Mouse (Mus musculus) T-helper 2 cell (primary cell): ENCODE measurements around the gene Cdc34.

Source experiments
- in situ Hi-C: fragments of 300-600 bp; cut with MboI, MseI; formaldehyde crosslinking; loops from one replicate; pipeline ENCODE4 v1.15.1; 2025; ENCODE audit warnings: high pct_unique_total_duplicates

Cdc34 gene

GRCm38 (mm10) chr10:79670071-79670888 lies 11.7 kb upstream of the Cdc34 start:
- in situ Hi-C loops = no loop called here

- in situ Hi-C loops = no loop called here
These were observed 10.5 kb upstream of the Cdc34 start for GRCm38 (mm10) chr10:79671396-79672087.

DNA sequence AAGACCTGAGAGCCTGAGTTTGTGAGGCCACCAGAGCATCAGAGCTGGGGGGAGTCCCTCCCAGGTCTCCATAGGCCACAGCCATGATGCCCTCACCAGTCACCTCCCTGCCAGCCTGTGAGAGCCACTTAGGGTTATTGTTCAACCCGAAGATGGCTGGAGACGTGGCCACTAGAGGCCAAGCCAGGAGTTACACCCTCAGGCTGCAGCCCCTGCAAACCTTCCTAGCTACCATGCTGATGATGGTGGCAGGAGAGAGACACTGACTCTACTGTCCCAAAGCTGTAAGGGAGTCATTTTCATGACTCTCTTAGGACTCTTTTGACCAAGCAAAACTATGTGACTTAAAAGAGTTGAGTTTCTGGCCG lies 9.9 kb upstream of the Cdc34 start:
- in situ Hi-C loops = no loop called here

DNA sequence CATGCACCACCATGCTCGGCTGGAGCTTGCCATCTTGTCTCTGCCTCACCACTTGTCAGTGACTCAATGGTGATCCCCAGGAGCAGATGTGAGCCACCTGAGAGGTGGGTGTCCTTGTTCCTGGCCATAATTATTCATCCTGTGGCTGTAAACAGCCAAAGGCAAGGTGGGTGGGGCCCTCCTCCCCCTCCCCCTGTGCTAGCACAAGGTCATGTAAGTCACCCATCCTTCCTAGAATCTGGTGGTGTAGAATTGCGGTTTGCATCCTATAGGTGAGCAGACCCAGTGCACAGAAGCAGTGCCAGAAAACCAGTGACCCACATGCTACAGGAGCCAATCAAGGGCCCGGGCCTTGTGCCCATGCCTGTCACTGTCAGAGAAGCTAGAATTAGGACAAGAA lies 8.9 kb upstream of the Cdc34 start:
- in situ Hi-C loops = no loop called here

- in situ Hi-C loops = loop anchor here (25.0 kb wide), 1 partner anchor 1088 kb away; the partner anchor contains the start of gene Syde1
These were observed 6.5 kb upstream of the Cdc34 start for GRCm38 (mm10) chr10:79675346-79676035.

- in situ Hi-C loops = loop anchor here (5.0 to 25.0 kb wide), 2 partner anchors 101 to 1094 kb away; partner anchors contain the start of gene Syde1
These were observed 1.1 kb upstream of the Cdc34 start for GRCm38 (mm10) chr10:79680606-79681495.

DNA sequence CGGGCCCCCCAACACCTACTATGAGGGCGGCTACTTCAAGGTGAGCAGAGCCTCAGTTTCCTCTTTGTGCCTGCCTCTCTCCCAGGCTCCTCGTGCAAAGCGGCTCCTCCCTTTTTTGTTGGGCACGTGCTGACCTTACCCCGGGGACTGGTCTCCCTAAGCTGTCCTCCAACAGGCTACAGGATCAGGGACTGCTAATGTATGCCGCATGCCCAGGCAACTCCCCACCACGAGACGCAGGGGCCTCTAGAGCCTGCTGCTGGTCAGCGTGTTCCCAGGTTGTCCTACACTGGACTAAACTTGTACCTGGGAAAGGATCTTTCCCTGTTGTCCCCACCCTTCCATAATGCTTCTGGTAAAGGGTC lies 538 bp downstream of the Cdc34 start:
- in situ Hi-C loops = loop anchor here (5.0 to 25.0 kb wide), 2 partner anchors 100 to 1095 kb away; partner anchors contain the start of gene Syde1

DNA sequence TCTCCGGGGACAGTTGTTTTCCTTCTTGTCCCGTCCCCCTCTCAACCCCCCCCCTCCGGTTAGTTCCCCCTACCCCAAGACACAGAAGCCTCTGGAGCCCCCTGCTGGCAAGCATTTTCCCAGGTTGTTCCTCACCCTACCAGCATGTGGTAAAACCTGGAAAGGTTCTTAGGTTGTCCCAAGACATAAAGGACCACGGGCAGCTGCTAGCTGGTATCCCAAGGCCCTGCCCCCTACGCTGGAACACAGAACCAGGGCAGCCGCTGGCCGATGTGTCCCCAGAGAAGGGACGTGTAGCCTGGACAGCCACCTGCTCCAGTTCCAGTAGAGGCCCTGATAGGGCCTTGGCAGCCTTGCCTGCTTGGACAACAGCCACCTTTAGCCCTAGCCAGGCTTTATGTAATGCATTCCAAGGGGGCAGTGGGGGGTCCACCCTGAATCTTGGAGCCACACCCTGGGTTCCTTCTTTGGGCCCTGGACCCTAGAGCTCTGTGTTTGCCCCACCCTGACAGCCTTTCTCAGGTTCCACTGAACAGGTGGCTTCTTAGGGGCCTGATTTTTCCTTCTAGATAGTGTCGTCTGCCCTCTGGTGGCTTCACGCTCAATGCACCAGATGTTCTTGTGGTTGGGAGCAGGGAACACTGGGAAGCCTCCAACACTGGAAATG lies 1.1 kb downstream of the Cdc34 start:
- in situ Hi-C loops = loop anchor here (5.0 to 25.0 kb wide), 2 partner anchors 99 to 1096 kb away; partner anchors contain the start of gene Syde1

GRCm38 (mm10) chr10:79683726-79684640 lies 2.0 kb downstream of the Cdc34 start:
- in situ Hi-C loops = loop anchor here (5.0 to 25.0 kb wide), 2 partner anchors 98 to 1097 kb away; partner anchors contain the start of gene Syde1

- in situ Hi-C loops = loop anchor here (5.0 to 25.0 kb wide), 2 partner anchors 97 to 1098 kb away; partner anchors contain the start of gene Syde1
These were observed 3.0 kb downstream of the Cdc34 start for GRCm38 (mm10) chr10:79684770-79685600.

DNA sequence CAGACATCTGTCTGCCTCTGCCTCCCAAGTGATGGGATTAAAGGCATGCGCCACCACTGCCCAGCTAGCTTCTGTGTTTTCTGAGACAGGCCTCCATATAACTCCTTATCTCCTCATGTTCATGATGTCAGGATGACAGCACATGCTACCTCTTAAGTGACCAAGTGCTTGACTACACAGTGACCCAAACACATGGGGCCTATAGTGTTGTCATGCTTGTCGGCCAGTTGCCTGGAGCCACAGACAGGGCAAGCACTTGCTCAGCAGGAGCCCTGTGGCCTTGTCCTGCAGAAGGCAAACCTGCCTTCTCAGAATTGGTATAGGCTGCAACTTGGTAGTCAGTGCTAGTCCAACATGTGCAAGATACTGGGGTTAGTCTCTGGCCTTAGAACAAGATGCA lies 4.2 kb downstream of the Cdc34 start:
- in situ Hi-C loops = loop anchor here (25.0 kb wide), 1 partner anchor 1099 kb away; the partner anchor contains the start of gene Syde1

DNA sequence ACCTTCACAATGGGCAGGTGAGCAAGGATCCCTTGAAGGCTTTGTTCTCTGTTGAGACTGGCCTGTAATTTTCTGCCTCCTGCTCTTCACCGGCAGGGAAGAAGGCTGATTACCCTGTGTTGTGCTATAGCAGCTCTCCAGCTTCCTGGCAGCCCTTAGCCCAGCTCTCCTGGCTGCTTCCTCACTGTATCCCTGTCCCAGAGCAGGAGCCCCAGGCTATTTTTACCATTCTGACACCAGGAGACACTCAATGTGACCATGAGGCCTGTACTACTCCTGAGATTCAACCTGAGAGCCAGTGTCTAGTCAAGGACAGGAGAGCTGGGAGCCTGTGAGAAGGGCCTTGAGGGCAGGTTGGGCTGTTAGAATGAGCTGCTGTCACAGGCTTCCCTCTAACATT lies 4.7 kb downstream of the Cdc34 start:
- in situ Hi-C loops = loop anchor here (25.0 kb wide), 1 partner anchor 1099 kb away; the partner anchor contains the start of gene Syde1

DNA sequence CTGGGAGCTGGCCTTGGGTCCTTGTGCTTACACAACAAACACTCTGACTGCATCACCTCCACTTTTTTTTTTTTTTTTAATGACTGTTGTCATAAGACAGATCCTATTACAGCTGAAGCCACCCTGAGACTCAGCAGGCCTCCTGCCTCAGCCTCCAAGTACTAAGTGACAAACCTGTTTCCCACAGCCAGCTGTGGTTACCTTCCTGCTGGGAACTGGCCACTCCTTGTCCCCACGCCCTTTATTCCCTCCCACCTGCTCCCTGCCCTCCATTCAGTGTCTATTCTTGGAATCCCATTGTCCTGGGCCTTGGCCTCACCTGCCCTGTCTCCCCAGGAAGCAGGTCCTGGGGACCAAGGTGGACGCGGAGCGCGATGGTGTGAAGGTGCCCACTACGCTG lies 5.5 kb downstream of the Cdc34 start:
- in situ Hi-C loops = loop anchor here (25.0 kb wide), 1 partner anchor 1100 kb away; the partner anchor contains the start of gene Syde1

GRCm38 (mm10) chr10:79688720-79689119 lies 6.7 kb downstream of the Cdc34 start, which contains the start of gene Gzmm:
Gene Gzmm (plus strand): TSS chr10:79689020.
- in situ Hi-C loops = loop anchor here (25.0 kb wide), 1 partner anchor 1101 kb away; the partner anchor contains the start of gene Syde1

DNA sequence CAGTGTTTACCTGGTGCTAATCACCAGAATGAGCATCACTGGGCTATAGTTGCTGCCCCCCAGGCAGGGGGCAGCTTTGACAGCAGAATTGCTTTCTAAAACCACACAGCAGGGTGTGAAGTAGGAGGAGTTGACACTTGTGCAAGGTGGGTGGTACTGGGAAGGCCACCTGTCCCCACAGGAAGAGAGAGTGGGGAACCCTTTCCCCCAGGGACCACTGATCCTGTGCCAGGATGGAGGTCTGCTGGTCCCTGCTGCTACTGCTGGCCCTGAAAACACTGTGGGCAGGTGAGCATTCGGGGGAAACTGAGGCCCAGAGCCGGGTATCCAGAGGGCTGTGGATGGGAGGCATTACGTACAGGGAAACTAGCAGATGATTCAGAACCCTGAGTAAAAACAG lies 7.2 kb downstream of the Cdc34 start:
- in situ Hi-C loops = loop anchor here (25.0 kb wide), 1 partner anchor 1102 kb away; the partner anchor contains the start of gene Syde1

DNA sequence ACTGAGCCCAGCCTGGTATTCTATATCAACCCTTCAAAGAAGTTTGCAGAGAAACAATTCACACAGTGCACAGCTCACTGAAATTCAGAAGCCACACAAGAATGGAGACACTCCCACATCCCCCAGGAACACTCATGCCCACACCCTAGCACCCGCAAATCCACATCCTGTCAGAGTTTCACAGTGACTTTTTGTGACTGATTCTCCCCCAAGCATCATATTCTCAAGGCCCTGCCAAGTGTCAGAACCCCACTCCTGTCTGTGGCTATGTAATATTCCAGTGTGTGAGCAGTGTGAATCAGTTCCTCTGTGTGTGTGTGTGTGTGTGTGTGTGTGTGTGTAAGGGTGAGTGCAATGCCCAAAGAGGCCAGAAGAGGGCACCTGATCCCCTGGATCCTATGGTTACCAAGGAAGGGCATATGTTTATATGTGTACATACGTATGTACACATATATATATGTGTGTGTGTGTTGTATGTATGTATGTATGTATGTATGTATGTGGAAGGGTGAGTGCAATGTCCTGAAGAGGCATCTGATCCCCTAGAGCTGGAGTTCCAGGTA lies 10.1 kb downstream of the Cdc34 start:
- in situ Hi-C loops = loop anchor here (25.0 kb wide), 1 partner anchor 1105 kb away; the partner anchor contains the start of gene Syde1
